Mouse (Mus musculus) small intestine, adult 2 months (tissue): Measurements from ENCODE around the gene Spag17. TPM values are rescaled to one million over a fixed set of nuclear protein-coding genes. Genes with fewer than 3 reads are reported as not detected.

Experiments used
- H3K27ac ChIP-seq: fragments of 200-500 bp; 2 replicates; pipeline ENCODE4 v1.5.1; 2012; ENCODE audit warnings: low read depth, low read length, control low read depth, inconsistent platforms; ENCODE audit not compliant: insufficient read depth
- H3K27me3 ChIP-seq: fragments of 200-500 bp; 2 replicates; pipeline ENCODE4 v1.6.1; 2012; ENCODE audit warnings: mild to moderate bottlenecking, moderate library complexity, low read length, inconsistent platforms; ENCODE audit not compliant: control insufficient read depth, insufficient read depth
- H3K36me3 ChIP-seq: fragments of 200-500 bp; 2 replicates; pipeline ENCODE4 v1.6.1; 2012; ENCODE audit warnings: mild to moderate bottlenecking, low read length, control low read depth, inconsistent platforms; ENCODE audit not compliant: control insufficient read depth, insufficient read depth
- H3K4me1 ChIP-seq: fragments of 200-500 bp; 2 replicates; pipeline ENCODE4 v1.6.1; 2012; ENCODE audit warnings: low read length, inconsistent platforms, mixed read lengths; ENCODE audit not compliant: control insufficient read depth, insufficient read depth, insufficient read length
- H3K4me3 ChIP-seq: fragments of 200-500 bp; 2 replicates; pipeline ENCODE4 v1.5.1; 2012; ENCODE audit warnings: low read depth, mild to moderate bottlenecking, control low read depth, inconsistent platforms, low read length, moderate library complexity
- CTCF ChIP-seq: fragments of 200-500 bp; IDR thresholded peaks from 2 replicates; pipeline ENCODE4 v1.5.1; 2012; ENCODE audit warnings: low read depth, mild to moderate bottlenecking, control low read depth, inconsistent platforms, low read length, moderate library complexity, mixed read lengths; ENCODE audit not compliant: insufficient replicate concordance, insufficient read length; ENCODE audit errors: extremely low read depth
- POLR2A ChIP-seq: fragments of 200-500 bp; IDR thresholded peaks from 2 replicates; pipeline ENCODE4 v1.6.1; 2012; ENCODE audit warnings: low read depth, mild to moderate bottlenecking, control low read depth, inconsistent platforms, low read length, moderate library complexity
- WGBS: fragments of 180-500 bp; shearing (Covaris S2); methylation state at CpG from one replicate; pipeline ENCODE4 v1.1.7; 2018; 5-methylcytosine and 5-hydroxymethylcytosine counted together
- polyA plus RNA-seq: library from polyadenylated mRNA; depleted of rRNA; stranded (reverse); fragments of >200 nt; gene quantifications from 2 replicates; pipeline ENCODE4 v1.2.3, GENCODE M21; 2012

The Spag17 gene
- polyA plus RNA-seq, 1 experiment = not detected

- no peaks in the 10 kb centered on the region for H3K4me1 ChIP-seq
- H3K27me3 ChIP-seq = no peaks in the 10 kb centered on the region
- TF ChIP-seq CTCF (no peak), POLR2A (no peak)
- no peak overlapping the region for H3K4me3 ChIP-seq
- H3K36me3 ChIP-seq = no peaks in the 10 kb centered on the region
- no peak overlapping the region for H3K27ac ChIP-seq
Measured at GRCm38 (mm10) chr3:100009807-100010206, 124.6 kb downstream of the Spag17 start.

GRCm38 (mm10) chr3:100014110-100014509 is 128.9 kb downstream of the Spag17 start:
- WGBS = 90% methylated on average over 1 of the region's 1 CpGs
- H3K27ac ChIP-seq = no peak overlapping the region
- TF ChIP-seq CTCF = no peak
- TF ChIP-seq POLR2A = no peak
- no peaks in the 10 kb centered on the region for H3K27me3 ChIP-seq
- H3K4me1 ChIP-seq = no peaks in the 10 kb centered on the region
- H3K4me3 ChIP-seq = no peak overlapping the region
- H3K36me3 ChIP-seq = no peaks in the 10 kb centered on the region

DNA sequence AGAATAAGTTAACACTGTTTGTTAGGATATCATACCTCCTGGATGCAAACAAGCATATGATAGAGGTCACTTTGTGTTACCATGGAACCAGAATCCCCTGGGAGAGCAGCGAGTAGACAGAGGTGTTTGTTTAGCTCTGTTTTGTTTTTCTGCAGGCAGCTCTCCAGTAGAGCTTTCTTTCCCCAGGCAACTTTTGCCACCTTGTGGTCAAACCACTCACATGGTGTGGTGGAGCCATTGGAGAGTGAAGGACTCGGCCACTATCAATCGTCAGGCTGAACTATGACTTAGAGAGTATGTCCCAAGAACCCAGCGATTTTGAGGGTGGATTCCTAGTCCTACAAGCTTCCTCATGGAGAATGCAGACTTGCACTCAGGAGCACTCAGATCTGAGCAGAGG is 146.1 kb downstream of the Spag17 start:
- TF ChIP-seq POLR2A = no peak
- no peak for TF ChIP-seq CTCF
- Histone ChIP-seq H3K27ac (no peak overlapping the region), H3K4me1 (no peaks in the 10 kb centered on the region), H3K4me3 (no peak overlapping the region), H3K27me3 (no peaks in the 10 kb centered on the region), H3K36me3 (no peaks in the 10 kb centered on the region)
- 35% methylated on average over 4 of the region's 4 CpGs for WGBS

DNA sequence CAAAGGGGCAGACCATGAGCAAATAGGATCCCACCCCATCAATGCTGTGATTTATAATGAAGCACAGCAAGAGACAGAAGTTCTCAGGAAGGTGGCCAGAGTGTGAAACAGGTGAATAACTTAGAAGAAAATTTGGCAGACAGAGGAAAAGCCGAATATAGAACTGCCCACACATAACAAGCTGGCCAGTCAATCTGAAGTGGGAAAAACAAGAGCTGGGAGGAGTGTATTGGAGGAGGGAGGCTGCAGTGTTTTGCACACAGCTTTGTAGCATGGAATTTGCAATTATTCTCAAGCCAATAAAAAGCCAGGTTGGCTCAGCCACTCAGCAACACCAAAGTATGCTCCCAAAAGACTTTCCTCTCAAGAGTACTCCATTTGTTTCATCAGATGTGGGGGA is 147.8 kb downstream of the Spag17 start:
- H3K36me3 ChIP-seq = no peaks in the 10 kb centered on the region
- no peak for TF ChIP-seq POLR2A
- no peak for TF ChIP-seq CTCF
- no peaks in the 10 kb centered on the region for H3K27me3 ChIP-seq
- H3K4me1 ChIP-seq = no peaks in the 10 kb centered on the region
- WGBS = 61% methylated on average over 1 of the region's 1 CpGs
- H3K4me3 ChIP-seq = no peak overlapping the region
- no peak overlapping the region for H3K27ac ChIP-seq

GRCm38 (mm10) chr3:100034366-100034956 is 149.3 kb downstream of the Spag17 start:
- Histone ChIP-seq H3K4me3 (no peak overlapping the region), H3K27ac (no peak overlapping the region), H3K4me1 (no peaks in the 10 kb centered on the region), H3K27me3 (no peaks in the 10 kb centered on the region), H3K36me3 (no peaks in the 10 kb centered on the region)
- TF ChIP-seq POLR2A = no peak
- TF ChIP-seq CTCF = no peak
- 83% methylated on average over 4 of the region's 4 CpGs for WGBS

- 55% methylated on average over 3 of the region's 3 CpGs for WGBS
Measured at GRCm38 (mm10) chr3:100035097-100035496, 149.9 kb downstream of the Spag17 start.

GRCm38 (mm10) chr3:100036846-100037245 is 151.6 kb downstream of the Spag17 start:
- no peak for TF ChIP-seq POLR2A
- no peak for TF ChIP-seq CTCF
- WGBS = 80% methylated on average over 5 of the region's 5 CpGs
- Histone ChIP-seq H3K36me3 (no peaks in the 10 kb centered on the region), H3K4me1 (no peaks in the 10 kb centered on the region), H3K27ac (no peak overlapping the region), H3K27me3 (no peaks in the 10 kb centered on the region), H3K4me3 (no peak overlapping the region)

More at GRCm38 (mm10) chr3:100035097-100035496, 149.9 kb downstream of the Spag17 start:
- no peak overlapping the region for H3K27ac ChIP-seq
- H3K4me3 ChIP-seq = no peak overlapping the region
- no peaks in the 10 kb centered on the region for H3K36me3 ChIP-seq
- H3K4me1 ChIP-seq = no peaks in the 10 kb centered on the region
- H3K27me3 ChIP-seq = no peaks in the 10 kb centered on the region
- TF ChIP-seq POLR2A (no peak), CTCF (no peak)

DNA sequence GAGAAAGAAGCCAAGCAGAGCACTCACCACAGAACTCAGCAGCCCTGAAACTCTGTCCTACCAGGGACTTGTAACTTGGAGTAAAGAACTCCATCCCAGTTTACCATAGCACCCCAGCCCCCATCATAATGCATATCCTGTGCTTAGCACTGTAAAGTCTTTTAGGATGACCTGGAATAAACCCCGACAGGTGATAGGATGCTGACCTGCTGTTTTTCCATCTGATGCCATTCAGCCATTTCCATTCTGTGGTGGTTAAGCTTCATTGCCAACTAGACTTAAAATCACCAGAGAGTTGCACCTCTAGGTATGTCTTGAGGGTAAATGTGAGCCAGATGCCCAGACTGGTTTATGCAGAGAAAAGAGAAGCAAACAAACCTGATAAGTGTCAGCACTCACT is 189.2 kb downstream of the Spag17 start:
- no peak overlapping the region for H3K27ac ChIP-seq
- TF ChIP-seq CTCF (no peak), POLR2A (no peak)
- no peaks in the 10 kb centered on the region for H3K36me3 ChIP-seq
- 79% methylated on average over 1 of the region's 1 CpGs for WGBS
- no peaks in the 10 kb centered on the region for H3K27me3 ChIP-seq
- no peaks in the 10 kb centered on the region for H3K4me1 ChIP-seq
- H3K4me3 ChIP-seq = no peak overlapping the region
